Mouse (Mus musculus): Measurements from ENCODE around the gene Gm49355.

The Gm49355 gene

GRCm38 (mm10) chr14:12343451-12343941 lies 59.7 kb downstream of the Gm49355 start:
- no peak for DNase-seq

GRCm38 (mm10) chr14:12344061-12344745 lies 60.4 kb downstream of the Gm49355 start:
- no peak for DNase-seq

- DNase-seq: peak; percentile 31
Measured at GRCm38 (mm10) chr14:12344746-12345240, 61.0 kb downstream of the Gm49355 start.

- no peak for DNase-seq
Measured at GRCm38 (mm10) chr14:12345241-12345921, 61.6 kb downstream of the Gm49355 start.

- DNase-seq: no peak
Measured at GRCm38 (mm10) chr14:12346011-12346864, 62.5 kb downstream of the Gm49355 start.

- no peak for DNase-seq
Measured at GRCm38 (mm10) chr14:12346865-12347600, 63.3 kb downstream of the Gm49355 start.

GRCm38 (mm10) chr14:12348089-12348488 lies 64.3 kb downstream of the Gm49355 start, which contains the start of gene Fezf2:
TSS of gene Fezf2 (minus strand) at chr14:12348189.
- DNase-seq: no peak

GRCm38 (mm10) chr14:12349334-12350090 lies 65.7 kb downstream of the Gm49355 start:
- no peak for DNase-seq

- DNase-seq: no peak
Measured at GRCm38 (mm10) chr14:12350271-12350916, 66.6 kb downstream of the Gm49355 start.

All from right cerebral cortex, adult 18-20 months (tissue).